Mouse (Mus musculus) NIH3T3 (cell line): ENCODE results near the gene Slc5a5.

Experiments
- DNase-seq: peaks from one replicate; pipeline ENCODE4 v3.0.0-alpha.2; 2012; ENCODE audit warnings: low read depth

Gene Slc5a5

DNA sequence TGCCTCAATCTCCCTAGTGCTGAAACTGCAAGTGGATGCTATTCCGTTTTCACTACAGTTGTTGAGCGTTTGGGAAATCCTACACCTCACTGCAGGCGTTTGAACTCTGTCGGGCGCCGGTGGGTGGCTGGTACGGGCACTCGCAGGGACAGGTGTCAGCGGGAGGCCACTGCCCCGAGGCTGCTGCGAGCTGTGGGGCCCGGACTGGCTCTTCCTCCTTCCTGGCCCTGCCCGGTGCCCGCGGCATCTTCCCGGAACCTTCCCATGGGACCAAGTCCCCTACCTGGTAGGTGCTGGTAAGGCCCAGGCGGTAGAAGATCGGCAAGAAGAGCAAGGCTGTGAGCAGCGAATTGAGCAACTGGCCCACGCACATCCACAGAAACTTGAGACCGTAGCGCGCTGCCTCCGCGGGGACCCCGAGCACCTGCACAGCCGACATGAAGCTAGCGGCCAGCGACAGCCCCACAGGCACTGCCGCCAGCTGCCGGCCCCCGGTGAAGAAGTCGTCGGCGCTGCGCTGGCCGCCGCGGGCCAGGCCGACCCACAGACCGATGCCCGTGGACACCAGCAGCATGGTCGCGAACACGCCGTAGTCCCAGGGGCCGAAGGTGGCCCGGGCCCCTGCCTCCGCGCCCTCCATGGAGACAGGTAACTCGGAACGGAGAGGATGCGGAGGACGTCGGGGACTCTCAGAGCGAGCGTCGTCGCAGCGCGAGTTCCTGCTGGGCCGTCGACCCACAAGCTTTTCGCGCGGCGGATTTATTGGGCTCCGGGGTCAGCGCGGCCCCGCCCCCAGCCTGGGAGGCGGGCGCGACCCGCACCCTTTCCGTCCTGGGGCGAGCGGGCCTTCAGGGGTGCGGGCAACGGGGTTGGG lies at the start of gene Slc5a5:
Gene Slc5a5 (minus strand): TSS at position 736 of the 874 bp plus-strand sequence.
- DNase-seq: no peak

DNA sequence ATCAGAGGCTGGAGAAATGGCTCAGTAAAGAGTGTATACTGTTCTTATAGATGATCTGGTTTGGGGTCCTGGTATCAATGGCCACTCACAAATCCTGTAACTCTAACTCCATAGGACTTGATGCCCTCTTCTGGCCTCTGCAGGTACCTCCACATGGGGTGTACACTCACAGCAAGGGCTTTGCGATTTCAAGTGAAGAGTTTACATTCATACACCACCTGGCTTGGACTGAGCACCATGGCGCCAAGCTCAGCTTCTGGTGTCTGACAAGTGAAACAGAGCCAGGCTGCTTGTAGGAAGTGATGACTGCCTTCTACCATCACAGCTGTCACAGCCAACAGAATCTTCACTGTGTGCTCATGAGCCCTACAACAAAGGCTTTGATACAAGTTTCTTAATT lies 48.9 kb upstream of the Slc5a5 start:
- no peak for DNase-seq

DNA sequence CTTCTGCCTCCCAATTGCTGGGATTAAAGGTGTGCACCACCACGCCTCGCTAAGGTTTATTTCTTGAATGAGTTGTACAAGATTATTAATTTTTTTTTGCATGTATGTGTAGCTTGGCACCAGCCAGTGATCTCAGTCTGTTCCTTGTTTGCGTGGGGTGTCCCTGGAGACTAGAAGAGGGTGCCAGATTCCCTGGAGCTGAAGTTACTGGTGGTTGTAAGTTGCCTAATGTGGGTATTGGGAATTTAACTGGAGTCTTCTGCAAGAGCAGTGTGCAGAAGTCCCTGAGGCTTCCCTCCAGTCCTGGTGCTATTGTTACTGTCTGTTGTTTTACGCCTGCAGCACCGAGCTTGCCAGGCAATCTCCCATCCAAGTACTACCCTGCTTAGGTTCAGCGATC lies 44.6 kb upstream of the Slc5a5 start:
- DNase-seq: no peak

DNA sequence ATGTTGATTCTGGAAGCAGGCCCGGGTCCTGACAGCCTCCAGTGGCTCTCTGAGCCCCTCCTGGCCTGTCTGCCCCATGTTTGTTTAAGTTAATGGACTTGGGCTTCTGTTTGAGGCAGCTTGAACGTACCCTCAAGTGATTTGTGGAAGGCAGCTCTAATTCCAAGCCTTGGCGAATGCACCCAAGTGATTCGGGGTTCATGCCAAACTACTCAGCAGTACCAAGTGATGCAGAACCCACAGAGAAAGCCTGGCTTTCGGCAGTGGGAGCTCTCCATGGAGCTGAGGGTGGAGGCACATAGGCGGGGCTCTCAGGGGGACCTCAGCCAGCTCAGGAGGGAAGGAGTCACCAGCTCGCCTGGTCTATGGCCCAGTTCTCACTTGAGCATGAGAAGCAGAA lies 42.2 kb upstream of the Slc5a5 start:
- peak; percentile 55 for DNase-seq

DNA sequence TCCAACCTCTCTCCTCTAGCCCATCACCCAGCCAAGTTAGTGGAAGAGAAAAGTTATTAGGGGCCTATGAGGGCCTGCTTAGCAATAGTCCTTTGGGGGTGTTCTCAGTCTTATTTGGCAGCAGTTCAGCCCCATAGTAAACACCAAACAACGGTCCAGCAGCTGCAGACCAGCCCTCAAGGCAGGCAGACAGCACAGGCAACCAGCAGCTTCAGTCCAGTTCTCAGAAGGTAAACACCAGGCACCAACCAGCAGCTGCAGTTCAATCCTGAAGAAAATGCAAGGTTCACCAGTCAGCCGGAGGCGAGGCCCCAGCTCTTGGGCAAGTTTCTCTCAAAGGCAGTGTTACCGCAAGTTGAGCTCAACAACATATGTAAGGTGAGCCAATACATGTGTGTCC lies 40.5 kb upstream of the Slc5a5 start:
- DNase-seq: no peak

DNA sequence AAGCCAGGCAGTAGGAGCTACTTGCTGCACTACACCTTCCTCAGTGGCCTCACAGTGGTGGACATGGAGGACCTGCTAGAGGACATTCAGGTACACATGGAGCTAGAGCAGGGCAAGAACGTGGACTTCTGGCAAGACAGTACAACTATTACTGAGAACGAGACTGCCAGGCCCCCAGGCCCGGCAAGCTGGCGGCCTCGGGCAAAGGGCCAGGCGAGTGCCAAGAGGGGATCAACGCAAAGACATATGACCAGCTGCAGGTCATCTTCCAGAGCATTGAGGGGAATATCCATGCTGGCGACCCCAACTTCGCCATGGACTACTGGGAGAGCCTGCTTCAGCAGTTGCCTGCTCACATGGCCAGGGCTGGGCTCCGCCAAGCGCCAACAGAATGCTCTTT lies 39.2 kb upstream of the Slc5a5 start:
- DNase-seq: no peak

DNA sequence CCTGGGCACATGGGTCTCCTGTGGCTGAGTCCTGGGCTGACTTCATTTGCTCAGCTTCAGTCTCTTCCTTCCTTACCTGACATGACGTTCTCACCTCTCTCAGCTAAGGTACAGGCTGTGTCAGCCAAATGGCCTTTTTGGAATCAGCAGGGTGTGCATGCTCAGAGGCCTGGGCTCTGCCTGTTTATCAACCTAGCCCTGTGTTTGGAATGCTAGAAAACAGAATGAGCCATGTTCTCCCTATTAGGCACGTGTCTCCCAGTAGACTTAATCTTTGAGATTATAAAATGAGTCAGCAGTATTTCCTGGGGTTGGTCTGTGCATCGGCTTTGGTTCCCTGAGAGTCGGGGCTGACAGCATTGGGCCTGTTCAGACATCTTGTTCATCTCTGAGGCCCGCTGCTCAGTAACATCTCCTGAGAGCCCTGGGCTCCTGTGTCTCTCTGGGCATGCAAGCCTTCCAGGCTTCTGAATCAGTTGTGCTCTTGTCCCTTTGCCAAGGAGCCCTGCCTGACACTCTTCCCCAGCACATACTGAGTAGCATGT lies 36.3 kb upstream of the Slc5a5 start:
- DNase-seq: peak; percentile 55

DNA sequence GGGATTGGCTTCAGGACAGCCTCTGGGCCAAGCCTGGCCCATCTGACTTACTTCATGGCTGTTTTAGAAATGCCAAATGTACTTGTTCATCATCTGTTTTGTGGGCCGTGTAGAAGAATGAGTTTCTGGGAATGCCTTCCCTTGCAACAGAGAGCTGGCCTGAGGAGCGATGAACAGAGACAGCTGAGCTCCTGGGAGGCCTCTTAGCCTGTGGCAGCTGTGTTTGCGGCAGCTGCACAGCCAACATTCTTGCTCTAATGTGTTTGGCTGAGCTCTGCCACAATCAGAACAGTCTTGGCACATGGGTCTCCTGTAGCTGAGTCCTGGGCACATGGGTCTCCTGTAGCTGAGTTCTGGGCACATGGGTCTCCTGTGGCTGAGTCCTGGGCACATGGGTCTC lies 35.5 kb upstream of the Slc5a5 start:
- peak; percentile 72 for DNase-seq

DNA sequence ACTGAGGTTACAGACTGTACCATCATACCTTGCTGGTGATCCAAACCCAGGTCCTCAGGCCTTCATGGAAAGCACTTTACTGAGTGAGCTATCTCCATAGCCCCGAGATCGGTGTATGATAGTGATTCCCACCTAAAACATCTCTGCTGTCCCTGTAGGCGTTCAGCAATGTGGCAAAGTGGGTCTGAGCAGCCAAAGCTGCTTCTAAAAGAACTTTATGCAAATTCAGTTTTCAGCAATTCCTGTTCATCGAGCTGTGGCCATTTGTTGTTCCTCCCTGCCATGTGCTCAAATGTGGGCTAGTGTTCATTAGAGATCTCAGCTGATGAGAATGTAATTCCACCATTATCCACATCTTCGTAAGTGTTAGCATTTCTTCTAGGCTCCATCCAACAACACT lies 33.8 kb upstream of the Slc5a5 start:
- DNase-seq: no peak

DNA sequence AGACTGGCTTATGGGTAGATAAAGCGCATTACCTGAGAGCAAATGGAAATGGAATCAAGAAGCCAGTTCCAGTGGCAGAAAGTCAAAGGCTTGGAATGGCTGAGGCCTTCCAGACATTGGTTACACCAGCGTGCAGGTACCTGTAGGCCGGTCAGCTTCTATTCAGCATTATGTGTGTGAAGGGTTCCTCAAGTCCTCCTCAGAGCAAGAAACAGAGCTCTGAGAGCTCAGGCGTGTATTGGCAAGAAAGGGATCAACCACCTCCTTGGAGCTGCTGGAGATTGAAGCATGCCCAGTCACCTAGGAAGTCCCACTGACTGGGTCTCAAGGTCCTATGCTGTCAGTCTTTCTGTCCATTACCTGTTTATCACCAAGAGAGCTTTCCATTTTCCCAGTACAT lies 33.2 kb upstream of the Slc5a5 start:
- no peak for DNase-seq

DNA sequence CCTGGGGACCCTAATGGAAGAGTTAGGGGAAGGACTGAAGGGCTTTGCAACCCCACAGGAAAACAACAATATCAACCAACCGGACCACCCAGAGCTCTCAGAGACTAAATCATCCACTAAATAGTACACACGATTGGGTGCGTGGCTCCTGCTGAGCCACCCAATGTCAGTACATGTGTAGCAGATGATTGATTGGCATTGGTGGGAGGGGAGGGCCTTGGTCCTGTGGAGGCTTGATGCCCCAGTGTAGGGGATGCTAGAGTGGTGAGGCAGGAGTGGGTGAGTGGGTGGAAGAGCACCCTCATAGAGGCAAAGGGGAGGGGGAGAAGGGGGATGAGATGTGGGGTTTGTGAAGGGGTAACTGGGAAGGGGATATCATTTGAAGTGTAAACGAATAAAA lies 31.6 kb upstream of the Slc5a5 start:
- DNase-seq: no peak

DNA sequence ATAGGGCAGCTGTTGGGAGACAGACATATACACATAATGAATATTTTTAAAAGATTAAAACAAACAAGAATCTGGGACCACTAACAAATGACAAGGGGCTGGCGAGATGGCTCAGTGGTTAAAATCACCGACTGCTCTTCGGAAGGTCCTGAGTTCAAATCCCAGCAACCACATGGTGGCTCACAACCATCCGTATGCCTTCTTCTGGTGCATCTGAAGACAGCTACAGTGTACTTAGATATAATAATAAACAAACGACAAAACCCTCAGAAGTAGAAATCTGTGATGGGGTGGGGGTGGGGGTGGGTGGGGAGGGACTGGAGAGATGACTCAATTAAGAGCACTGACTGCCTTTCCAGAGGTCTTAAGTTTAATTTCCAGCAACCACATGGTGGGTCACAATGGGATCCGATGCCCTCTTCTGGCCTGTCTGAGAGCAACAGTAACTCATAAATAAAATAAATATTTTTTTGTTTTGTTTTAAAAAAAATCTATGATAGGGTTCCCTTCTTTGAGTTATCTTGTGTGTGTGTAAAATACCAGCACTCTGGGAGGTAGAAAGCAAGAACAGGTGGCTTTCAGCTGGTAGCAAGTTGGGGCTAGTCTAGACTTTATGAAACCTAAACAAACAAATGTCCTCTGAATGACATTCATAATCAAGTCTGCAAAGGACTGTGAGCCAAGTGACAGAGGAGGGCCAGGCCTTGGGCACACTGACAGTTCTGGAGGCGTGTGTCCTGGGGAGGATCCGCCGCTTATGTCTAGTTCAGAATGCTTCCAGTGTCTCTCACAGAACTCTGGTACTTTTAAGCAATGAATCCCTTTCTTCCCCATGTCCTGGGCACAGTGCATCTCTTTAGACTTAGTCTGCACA lies 27.7 kb upstream of the Slc5a5 start:
- DNase-seq: peak; percentile 54

DNA sequence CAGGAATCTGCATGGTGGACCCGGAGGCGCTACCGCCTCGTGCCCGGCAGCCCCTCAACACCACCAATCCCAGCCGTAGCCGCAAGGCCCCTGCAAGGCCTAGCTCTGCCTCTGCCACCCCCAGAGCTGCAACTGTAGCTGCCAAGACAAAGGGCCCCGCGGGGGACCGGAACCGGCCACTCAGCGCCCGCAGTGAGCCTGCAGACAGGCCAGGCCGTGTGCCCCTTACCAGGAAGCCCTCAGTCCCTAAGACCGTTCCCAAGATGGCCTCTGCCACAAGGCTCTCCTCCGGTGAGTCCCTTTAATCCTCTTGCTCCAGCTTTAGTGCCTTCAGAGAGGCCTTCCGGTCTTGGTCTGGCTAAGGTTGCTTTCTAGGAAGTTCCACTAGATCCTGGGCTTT lies 22.1 kb upstream of the Slc5a5 start:
- no peak for DNase-seq

DNA sequence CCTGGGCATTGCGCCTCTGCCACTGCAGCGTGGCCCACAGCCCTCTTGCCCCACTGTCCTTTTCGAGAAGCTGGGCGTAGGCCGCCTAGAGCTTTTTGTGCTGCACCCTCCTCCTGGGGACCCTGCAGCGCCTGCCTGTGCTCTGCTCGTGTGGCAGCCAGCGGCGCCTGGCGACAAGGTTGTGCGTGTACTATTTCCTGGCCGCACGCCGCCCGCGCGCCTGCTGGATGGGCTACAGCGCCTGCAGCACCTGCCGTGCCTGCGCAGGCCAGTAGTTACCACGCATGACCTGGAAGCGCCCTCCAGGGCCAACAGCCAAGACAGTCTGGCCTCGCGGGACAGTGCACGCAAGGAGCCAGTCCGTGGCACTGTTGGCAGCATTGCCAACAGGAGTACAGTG lies 21.0 kb upstream of the Slc5a5 start:
- no peak for DNase-seq

DNA sequence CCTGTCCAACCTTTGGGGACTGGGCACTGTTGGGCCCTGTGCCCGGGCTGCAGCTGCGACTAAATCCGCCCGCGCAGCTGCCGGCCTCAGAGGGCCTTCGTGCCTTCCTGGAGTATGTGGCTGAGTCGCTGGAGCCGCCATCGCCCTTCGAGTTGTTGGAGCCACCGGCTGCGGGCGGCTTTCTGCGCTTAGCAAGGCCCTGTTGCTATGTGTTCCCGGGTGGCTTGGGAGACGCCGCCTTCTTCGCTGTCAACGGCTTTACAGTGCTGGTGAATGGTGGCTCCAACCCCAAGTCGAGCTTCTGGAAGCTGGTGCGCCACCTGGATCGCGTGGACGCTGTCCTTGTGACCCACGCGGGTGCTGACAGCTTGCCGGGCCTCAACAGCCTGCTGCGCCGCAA lies 20.4 kb upstream of the Slc5a5 start:
- DNase-seq: no peak

DNA sequence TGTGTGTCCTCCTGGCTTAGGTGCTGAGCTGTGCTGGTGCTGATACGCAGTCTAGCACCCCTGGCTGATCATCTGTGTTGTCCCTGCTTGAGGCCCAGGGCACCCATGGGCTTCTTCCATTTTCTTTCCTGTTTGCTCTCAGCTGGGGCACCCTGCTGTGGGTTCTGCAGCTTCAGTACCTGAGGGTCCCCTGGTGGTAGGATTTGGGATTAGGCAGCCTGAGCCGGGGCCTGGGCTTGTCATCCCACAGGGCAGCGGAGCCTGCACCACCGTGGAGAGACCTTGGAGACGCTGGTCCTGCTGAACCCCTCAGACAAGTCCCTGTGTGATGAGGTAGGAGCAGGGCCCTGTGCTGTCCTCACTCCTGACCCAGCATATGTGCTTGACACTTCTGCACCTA lies 19.0 kb upstream of the Slc5a5 start:
- DNase-seq: peak; percentile 46

DNA sequence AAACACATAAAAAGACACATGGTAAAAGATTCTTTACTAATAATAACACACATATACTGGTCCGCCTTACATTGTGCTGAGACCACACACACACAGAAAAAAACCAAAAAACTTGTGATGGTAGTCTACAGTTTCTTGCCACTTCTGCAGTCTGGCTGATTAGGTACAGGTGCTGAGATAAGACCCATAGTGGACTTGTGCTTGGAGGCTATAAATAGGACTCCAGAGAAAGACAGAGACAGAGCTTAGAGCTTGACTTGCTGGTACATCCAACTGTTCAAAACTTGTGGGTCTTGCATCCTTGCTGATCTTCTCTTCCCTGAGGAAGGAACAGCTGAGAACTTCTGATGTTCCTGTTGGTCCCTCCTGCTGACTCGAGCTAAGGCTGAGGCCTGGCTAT lies 15.0 kb upstream of the Slc5a5 start:
- DNase-seq: no peak

DNA sequence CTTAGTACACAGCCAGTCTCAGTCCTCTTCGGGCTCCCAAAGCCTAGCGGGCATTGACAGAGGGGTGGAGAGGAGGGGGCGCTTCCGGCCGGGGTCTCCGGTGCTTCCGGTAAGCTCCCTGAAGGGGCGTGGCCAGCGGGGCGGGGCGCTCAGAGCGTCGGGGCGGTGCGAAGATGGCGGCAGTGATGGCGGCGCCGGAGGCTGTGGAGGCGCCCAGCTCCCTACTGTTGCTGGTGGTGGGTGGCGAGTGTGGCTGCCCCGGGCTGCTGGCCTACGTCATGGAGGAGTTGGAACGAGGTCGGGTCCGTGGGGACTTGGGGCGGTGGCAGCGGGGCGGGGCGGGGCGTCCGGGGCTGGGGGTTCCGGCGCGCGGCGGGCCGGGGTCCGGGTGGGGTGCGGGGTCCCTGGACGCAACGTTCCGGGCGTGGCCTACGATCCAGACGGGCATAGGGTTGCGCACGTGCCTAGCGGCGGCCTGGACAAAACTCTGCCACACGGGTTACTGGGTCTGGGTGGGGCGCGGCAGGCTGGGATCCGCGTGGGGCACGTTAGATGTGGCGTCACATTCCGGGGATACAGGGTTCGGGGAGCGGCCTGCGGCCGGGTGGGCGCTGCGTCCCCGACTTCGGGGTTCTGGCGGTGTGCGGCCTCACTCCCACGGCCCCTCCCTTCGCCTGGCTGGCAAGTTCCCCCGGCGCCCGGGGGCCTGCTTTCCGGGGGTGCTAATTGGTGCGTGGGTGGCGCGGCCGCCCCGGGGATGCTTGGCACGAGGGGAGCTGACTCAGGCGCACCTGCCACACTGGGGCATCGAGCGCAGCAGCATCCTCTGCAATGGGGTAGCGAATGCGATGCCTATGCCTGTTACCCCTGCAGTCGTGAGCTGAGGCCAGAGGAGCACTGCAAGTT lies 13.5 kb upstream of the Slc5a5 start, which contains the start of gene Map1s:
Gene Map1s (plus strand): TSS at position 102 of the 906 bp plus-strand sequence.
- DNase-seq: peak; percentile 90

DNA sequence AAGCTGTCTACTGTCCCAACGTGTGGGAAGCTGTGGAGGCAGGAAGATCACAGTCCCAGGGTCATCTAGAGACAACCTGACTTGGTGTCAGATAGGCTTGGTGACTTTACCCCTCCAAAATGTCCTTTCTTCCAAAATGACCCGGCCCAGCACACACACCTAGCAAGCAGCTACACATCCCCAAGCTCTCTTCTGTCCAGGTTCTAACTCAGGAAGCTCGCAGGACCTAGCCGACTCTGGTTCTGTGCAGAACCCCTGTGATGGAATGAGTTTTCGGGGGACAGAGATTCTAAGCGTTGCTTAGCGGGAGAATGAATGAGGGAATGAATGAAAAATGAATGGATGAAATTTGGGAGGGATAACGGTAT lies 12.9 kb upstream of the Slc5a5 start:
- no peak for DNase-seq

DNA sequence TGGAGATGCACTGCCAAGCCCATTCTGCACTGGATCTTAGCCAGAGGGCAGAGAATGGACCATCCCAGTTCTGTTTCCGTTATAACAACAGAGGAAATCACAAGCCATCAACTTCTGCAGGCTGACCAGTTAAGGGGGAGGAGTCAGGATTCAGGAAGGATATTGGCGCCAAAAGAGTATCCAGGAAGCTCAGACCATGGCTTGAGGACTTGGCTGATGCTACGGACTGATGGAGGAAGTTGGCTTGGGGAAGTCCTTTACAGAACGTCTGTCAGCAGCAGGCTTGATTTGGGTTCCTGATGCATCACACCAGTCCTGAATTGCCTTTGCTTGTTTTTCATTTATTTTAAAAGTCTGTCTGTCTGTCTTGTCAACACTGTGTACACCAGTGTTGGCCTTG lies 12.0 kb upstream of the Slc5a5 start:
- DNase-seq: peak; percentile 65

DNA sequence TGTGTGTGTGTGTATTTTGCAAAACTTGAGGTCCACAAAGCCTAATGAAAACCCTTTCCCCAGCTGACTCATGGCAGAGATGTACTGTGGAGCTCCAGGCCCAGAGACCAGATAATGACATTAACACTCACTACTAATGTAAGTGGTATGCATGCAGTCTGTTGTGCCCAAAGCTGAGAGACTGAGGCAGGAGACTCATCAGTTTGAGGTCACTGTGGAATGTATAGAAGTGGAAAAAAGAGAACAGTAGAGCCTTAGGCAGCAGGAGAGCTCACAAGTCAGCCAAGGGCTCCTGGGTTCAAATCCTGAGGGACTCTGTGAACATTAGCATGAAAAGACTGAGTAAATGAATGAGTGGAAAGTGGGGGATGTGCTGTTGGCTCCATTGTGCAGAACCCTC lies 11.0 kb upstream of the Slc5a5 start:
- DNase-seq: peak; percentile 82

DNA sequence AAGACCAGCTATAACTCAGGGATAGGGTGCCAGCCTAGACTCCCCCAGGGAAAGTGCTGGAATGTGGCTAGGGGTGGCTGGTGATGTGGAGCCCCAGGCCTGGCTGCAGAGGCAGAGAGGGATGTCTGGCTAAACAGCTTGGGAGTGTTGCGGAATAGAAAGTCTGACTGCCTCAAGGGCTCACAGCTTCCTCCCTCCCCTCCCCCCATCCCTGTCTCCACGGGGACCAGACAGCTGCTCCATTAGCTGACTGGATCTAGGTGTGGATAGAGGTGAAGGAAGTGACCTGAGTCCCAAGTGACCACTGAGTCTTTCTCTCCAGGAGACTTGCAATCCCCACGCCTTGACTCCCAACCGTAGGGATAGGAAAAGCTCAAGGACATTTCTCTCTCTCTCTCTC lies 10.6 kb upstream of the Slc5a5 start:
- peak; percentile 88 for DNase-seq
